Mouse (Mus musculus) layer of hippocampus, postnatal 36 days (tissue): ENCODE data around the gene Map6. TPM values are rescaled to one million over a fixed set of nuclear protein-coding genes. Genes with fewer than 3 reads are reported as not detected.

Source experiments
- total RNA-seq, 2 experiments: library from RNA; stranded (reverse); gene quantifications; 2 replicates each; pipeline ENCODE4 v1.2.3; 2021

Map6 gene
- total RNA-seq, 2 experiments from 2014 or later, result 102 to 105 TPM

Other genes starting within 250 kb of the Map6 start
- gene Uvrag, start 126.3 kb upstream of the Map6 start, total RNA-seq, result 10 to 100 TPM; 49.0 to 50.7 TPM
- 100 to 1,000 TPM in 1 of 2 experiments, 10 to 100 TPM in 1; 94.3 to 106 TPM for gene Dgat2, start 84.7 kb upstream of the Map6 start, total RNA-seq
- gene Mogat2, start 28.8 kb upstream of the Map6 start, total RNA-seq, result not detected
- 10 to 100 TPM; 25.7 to 34.6 TPM for gene Serpinh1, start 85.8 kb downstream of the Map6 start, total RNA-seq
- gene Gdpd5, start 114.0 kb downstream of the Map6 start, total RNA-seq, result 10 to 100 TPM; 19.1 to 19.9 TPM
- 1 to 10 TPM; 1.9 to 3.9 TPM for gene Klhl35, start 198.6 kb downstream of the Map6 start, total RNA-seq
- gene Rps3, start 216.3 kb downstream of the Map6 start, total RNA-seq, result 100 to 1,000 TPM; 250 to 259 TPM